Mouse (Mus musculus) liver, postnatal 0 days (tissue): ENCODE data around the gene Hils1.
A peak's percentile ranks its signal among the peaks of the same experiment; 100 is the strongest.

Source experiments
- CTCF ChIP-seq: sonication (generic); IDR thresholded peaks from 2 replicates; pipeline ENCODE4 v1.5.1; 2016; ENCODE audit warnings: antibody characterized with exemption, low read depth
- EP300 ChIP-seq: IDR thresholded peaks from 2 replicates; pipeline ENCODE4 v1.6.1; 2016; ENCODE audit warnings: antibody characterized with exemption, low read depth, mild to moderate bottlenecking

- TF ChIP-seq EP300, result no peak
- peak; percentile 12; the same call in 1 of the 2 replicates for TF ChIP-seq CTCF
Measured at GRCm38 (mm10) chr11:94967419-94967818, at the start of gene Hils1.
